Mouse (Mus musculus) megakaryocyte, adult 5-6 weeks (primary cell): ENCODE results near the gene Ltv1. TPM values are rescaled to one million over a fixed set of nuclear protein-coding genes. Genes with fewer than 3 reads are reported as not detected.

ENCODE experiments used
- ATAC-seq: 2 replicates; pipeline ENCODE4 v1.8.0; 2016; ENCODE audit warnings: mild to moderate bottlenecking, inconsistent platforms; ENCODE audit not compliant: poor library complexity, severe bottlenecking
- total RNA-seq, 2 experiments: library from RNA; stranded (forward) in 1 of 2; stranded (reverse) in 1 of 2; fragments of 153-499, 151-499 nt in 1 of 2; fragments of 221-1000, 200-1000 nt in 1 of 2; gene quantifications; 2 replicates each; pipeline versions ENCODE4 v1.2.3 to v1.2.4; 2015 to 2017

Gene Ltv1
- total RNA-seq, 2 experiments from 2014 or later, result 34.6 to 45.8 TPM

- no peak for ATAC-seq
Measured at GRCm38 (mm10) chr10:13133850-13134249, 59.1 kb downstream of the Ltv1 start.

Other genes starting within 250 kb of the Ltv1 start
- gene Stx11, start 228.9 kb downstream of the Ltv1 start, total RNA-seq (2015), result 41.9 and 44.6 TPM in 2 replicates
- gene Stx11, start 228.9 kb downstream of the Ltv1 start, total RNA-seq (2017), result 36.0 and 46.8 TPM in 2 replicates
- gene Sf3b5, start 187.8 kb downstream of the Ltv1 start, total RNA-seq (2015), result 14.0 and 17.0 TPM in 2 replicates
- 15.4 and 15.8 TPM in 2 replicates for gene Sf3b5, start 187.8 kb downstream of the Ltv1 start, total RNA-seq (2017)
- 0.52 and 0.98 TPM in 2 replicates for gene Plagl1, start 132.7 kb downstream of the Ltv1 start, total RNA-seq (2015)
- gene Plagl1, start 132.7 kb downstream of the Ltv1 start, total RNA-seq (2017), result 0.08 and 0.92 TPM in 2 replicates
- not detected in 2 replicates for gene Zc2hc1b, start 15.1 kb downstream of the Ltv1 start, total RNA-seq (2015)
- gene Zc2hc1b, start 15.1 kb downstream of the Ltv1 start, total RNA-seq (2017), result not detected in 2 replicates